Mouse (Mus musculus) spleen, adult 2 months (tissue): ENCODE data around the gene Ctbs.

Source experiments
- CTCF ChIP-seq: fragments of 200-500 bp; IDR thresholded peaks from 2 replicates; pipeline ENCODE4 v1.5.1; 2011; ENCODE audit warnings: mild to moderate bottlenecking, inconsistent platforms; ENCODE audit not compliant: insufficient read depth, insufficient read length, insufficient replicate concordance; ENCODE audit errors: extremely low read depth
- POLR2A ChIP-seq: fragments of 200-500 bp; IDR thresholded peaks from 2 replicates; pipeline ENCODE4 v1.6.1; 2011; ENCODE audit warnings: low read depth, low read length, inconsistent platforms

DNA sequence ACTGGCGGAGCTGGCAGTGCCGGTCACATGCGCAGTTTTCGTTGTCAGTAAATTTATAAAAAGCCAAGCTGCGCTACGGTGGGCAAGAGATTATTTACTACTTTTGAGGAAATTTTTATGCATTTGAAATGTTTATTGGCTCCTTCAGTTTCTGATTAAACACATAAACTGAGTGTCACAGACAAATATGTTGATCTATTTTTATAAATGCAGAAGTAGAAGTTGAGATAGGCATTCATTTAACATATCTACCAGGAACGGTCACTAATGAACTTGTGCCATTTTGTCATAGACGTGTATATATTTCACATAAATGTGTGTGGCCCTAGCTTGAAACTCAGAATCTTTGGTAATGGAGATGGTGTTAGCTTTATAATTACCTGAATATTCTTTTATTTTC, 31.7 kb upstream of the Ctbs start:
- TF ChIP-seq POLR2A (no peak), CTCF (no peak)
